Mouse (Mus musculus) heart, embryonic 13.5 days (tissue): Measurements from ENCODE around the gene Wwc2. TPM values are rescaled to one million over a fixed set of nuclear protein-coding genes. Genes with fewer than 3 reads are reported as not detected.

Source experiments
- ATAC-seq: fragments of 200-750 bp; cut with Nextera tagmentation; 2 replicates; pipeline ENCODE4 v1.8.0; 2017; ENCODE audit warnings: moderate TSS enrichment; ENCODE audit not compliant: insufficient number of reproducible peaks, low FRiP score, low TSS enrichment; ENCODE audit errors: extremely low read depth
- H3K27ac ChIP-seq: fragments of 300-500 bp; sonication (generic); replicated peaks from 2 replicates; pipeline ENCODE4 v1.5.1; 2015; ENCODE audit warnings: moderate library complexity, mild to moderate bottlenecking, inconsistent platforms
- H3K27me3 ChIP-seq: fragments of 300-500 bp; sonication (generic); replicated peaks from 2 replicates; pipeline ENCODE4 v1.6.1; 2015; ENCODE audit warnings: mild to moderate bottlenecking, inconsistent platforms
- H3K36me3 ChIP-seq: fragments of 300-500 bp; sonication (generic); 2 replicates; pipeline ENCODE4 v1.6.1; 2015; ENCODE audit warnings: mild to moderate bottlenecking, inconsistent platforms
- H3K4me1 ChIP-seq: fragments of 300-500 bp; sonication (generic); 2 replicates; pipeline ENCODE4 v1.6.1; 2015; ENCODE audit warnings: inconsistent platforms
- H3K4me2 ChIP-seq: fragments of 300-500 bp; sonication (generic); 2 replicates; pipeline ENCODE4 v1.6.1; 2015; ENCODE audit warnings: inconsistent platforms, mild to moderate bottlenecking, moderate library complexity
- H3K4me3 ChIP-seq: fragments of 300-500 bp; sonication (generic); 2 replicates; pipeline ENCODE4 v1.5.1; 2015; ENCODE audit warnings: moderate library complexity, mild to moderate bottlenecking, inconsistent platforms
- H3K9ac ChIP-seq: fragments of 300-500 bp; sonication (generic); 2 replicates; pipeline ENCODE4 v1.6.1; 2015; ENCODE audit warnings: inconsistent platforms, mild to moderate bottlenecking, moderate library complexity
- H3K9me3 ChIP-seq: fragments of 300-500 bp; sonication (generic); 2 replicates; pipeline ENCODE4 v1.6.1; 2016; ENCODE audit warnings: inconsistent platforms
- WGBS: fragments of 180-500 bp; shearing (Covaris S2); methylation state at CpG from one replicate; pipeline ENCODE4 v1.1.7; 2015; ENCODE audit warnings: mixed read lengths; 5-methylcytosine and 5-hydroxymethylcytosine counted together
- polyA plus RNA-seq: library from polyadenylated mRNA; unstranded; fragments of >200 nt; fragmentation: Nextera tagmentation; extraction: Ambion mirVana; gene quantifications from 2 replicates; pipeline ENCODE4 v1.2.1, GENCODE M21; 2015

Wwc2 gene
- polyA plus RNA-seq, 1 experiment from 2014 or later, result 11.1 TPM

DNA sequence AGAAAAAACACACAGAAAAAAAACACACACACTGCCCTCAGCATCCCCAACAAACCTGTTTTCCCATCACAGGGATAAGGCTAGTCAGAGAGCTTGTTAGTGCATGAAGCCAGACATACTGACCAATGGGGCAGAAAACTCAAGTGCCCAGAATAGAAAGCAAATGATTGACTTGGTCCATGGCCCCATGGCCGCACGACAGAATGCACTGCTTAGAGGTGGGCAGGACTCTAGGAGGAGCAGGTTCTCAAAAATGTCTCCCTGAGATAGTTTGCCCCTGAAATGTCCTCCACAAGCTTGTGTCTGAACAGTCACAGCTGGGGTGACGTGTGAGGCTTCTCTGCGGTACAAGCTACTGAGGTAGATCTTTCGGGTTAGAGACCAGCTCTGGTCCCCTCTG is 20.1 kb downstream of the Wwc2 start:
- peaks cover 51% of the 10 kb centered on the region for H3K4me1 ChIP-seq
- peak overlapping the region; percentile 80 for H3K27ac ChIP-seq
- ATAC-seq, result no peak
- H3K36me3 ChIP-seq, result peaks cover 10% of the 10 kb centered on the region
- WGBS, result 35% methylated on average over 5 of the region's 5 CpGs
- H3K9ac ChIP-seq, result no peak overlapping the region
- H3K9me3 ChIP-seq, result no peaks in the 10 kb centered on the region
- 0 out of 2 replicates have a peak overlapping the region, but pooled peaks have one; percentile 9 for H3K4me2 ChIP-seq
- no peaks in the 10 kb centered on the region for H3K27me3 ChIP-seq
- H3K4me3 ChIP-seq, result no peak overlapping the region

DNA sequence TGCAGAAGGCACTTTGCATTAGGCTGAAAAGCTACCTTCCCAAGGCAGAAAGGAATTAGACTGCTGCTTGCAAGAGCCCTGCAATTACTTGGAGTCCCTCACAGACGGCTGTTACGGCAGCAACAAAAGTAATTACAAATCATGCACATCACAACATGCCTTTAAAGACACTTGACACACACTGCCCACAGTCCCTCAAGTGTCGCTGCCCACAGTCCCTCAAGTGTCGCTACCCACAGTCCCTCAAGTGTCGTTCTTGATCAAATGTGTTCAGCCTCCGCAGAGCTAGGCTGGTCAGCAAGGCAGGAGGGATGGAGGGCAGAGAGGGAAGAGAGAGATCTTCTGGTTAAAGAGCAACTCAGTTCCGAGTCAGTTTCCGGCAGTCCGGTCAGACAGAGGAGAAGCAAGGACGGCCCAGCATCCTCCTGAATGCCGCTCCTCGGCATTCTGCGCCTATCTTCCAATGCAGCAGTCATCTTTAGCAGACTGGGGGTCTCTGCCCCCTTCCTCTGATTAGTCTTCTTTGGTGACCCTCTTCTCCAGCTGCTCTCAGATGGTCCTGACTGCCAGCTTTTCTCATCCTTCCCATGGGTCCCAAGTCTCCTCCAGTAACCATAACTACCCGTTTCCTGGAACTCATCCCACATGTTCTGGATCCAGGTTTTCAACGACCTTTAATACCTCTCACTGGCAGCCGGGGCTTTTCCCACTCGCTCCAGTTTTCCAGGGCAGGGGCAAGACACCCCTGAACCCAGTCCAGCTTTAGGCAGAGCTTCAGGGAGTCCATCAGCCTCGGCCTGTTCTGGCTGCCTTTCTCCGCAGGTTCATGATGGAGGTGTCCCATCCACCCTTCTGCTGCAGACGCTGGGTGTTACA is 23.4 kb downstream of the Wwc2 start:
- peaks cover 7% of the 10 kb centered on the region for H3K36me3 ChIP-seq
- WGBS, result 64% methylated on average over 20 of the region's 20 CpGs
- H3K4me2 ChIP-seq, result 0 out of 2 replicates have a peak overlapping the region, but pooled peaks have one; percentile 5
- no peak overlapping the region for H3K27ac ChIP-seq
- no peak overlapping the region for H3K4me3 ChIP-seq
- no peaks in the 10 kb centered on the region for H3K9me3 ChIP-seq
- no peaks in the 10 kb centered on the region for H3K27me3 ChIP-seq
- H3K9ac ChIP-seq, result peak overlapping the region; percentile 47; the same call in 1 of the 2 replicates
- no peak for ATAC-seq
- H3K4me1 ChIP-seq, result peaks cover 61% of the 10 kb centered on the region

DNA sequence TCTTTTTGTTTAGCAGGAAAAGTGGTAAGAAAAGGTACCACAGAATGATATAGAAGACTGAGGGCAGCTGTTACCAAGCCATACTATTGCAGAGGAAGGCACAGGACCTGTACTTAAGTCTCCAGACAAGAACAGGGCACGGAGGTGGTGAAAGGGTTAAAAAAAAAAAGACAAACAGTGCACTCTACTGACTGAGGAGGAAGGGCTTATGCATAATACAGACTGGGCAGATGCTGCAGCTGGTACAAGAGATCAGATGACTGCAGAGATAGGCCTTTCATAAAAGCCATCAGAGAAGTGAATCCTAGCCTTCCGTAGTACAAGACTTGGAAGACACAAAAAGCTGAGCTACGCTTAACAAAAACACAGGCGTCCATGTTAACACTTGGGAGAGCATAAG is 28.2 kb downstream of the Wwc2 start:
- Histone ChIP-seq H3K27me3 (no peaks in the 10 kb centered on the region), H3K4me3 (no peak overlapping the region), H3K4me2 (peak overlapping the region; percentile 43), H3K27ac (no peak overlapping the region), H3K4me1 (peaks cover 56% of the 10 kb centered on the region), H3K36me3 (no peaks in the 10 kb centered on the region; the same call in none of the 2 replicates), H3K9ac (no peak overlapping the region), H3K9me3 (no peaks in the 10 kb centered on the region)
- ATAC-seq, result no peak
- WGBS, result 76% methylated on average over 4 of the region's 4 CpGs

DNA sequence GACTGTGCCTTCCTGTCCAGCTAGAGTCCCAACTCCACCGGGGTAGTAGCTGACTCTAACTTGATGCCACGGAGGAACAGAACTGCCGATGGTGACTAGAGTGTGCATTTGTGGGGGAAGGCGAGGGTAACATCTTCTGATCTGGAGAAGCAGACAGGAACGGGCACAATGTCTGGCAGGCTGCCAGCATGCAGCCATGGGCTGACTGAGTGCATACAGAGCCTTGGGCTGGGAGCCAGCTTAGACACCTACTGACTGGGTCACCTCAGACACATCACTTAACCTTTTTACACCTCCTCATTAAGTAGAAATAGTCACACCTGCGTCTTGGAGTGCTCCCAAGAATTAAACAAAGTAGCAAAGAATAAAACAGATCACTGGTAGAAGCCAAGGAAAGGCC is 28.7 kb downstream of the Wwc2 start:
- Histone ChIP-seq H3K4me3 (no peak overlapping the region), H3K9ac (peak overlapping the region; percentile 35; the same call in 1 of the 2 replicates), H3K4me1 (peaks cover 51% of the 10 kb centered on the region), H3K4me2 (peak overlapping the region; percentile 43), H3K27me3 (no peaks in the 10 kb centered on the region), H3K9me3 (no peaks in the 10 kb centered on the region), H3K36me3 (no peaks in the 10 kb centered on the region; the same call in none of the 2 replicates), H3K27ac (0 out of 2 replicates have a peak overlapping the region, but pooled peaks have one; percentile 42)
- no peak for ATAC-seq
- WGBS, result 21% methylated on average over 6 of the region's 6 CpGs

DNA sequence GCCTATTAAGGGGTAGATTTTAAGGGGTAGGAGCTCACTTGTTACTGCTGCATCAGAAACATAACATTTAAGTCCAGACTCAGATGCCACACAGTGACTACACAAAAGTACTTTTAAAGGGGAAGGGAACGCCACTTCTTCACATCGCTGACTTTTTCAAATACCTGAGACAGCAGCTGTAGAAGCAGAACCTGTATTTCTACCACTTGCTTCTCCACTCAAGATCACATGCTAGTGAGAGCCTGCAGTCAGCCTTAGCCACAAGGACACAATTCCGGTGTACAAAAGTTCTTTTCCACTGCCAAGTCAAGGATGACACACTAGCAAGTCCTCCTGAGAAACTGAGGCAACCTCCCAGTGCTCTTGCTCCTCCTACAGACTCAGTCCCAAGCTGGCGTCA is 33.2 kb downstream of the Wwc2 start:
- no peaks in the 10 kb centered on the region; the same call in 1 of the 2 replicates for H3K36me3 ChIP-seq
- no peak overlapping the region for H3K4me3 ChIP-seq
- 85% methylated on average over 4 of the region's 4 CpGs for WGBS
- H3K9me3 ChIP-seq, result no peaks in the 10 kb centered on the region
- peaks cover 26% of the 10 kb centered on the region for H3K4me1 ChIP-seq
- no peak overlapping the region for H3K9ac ChIP-seq
- no peak overlapping the region for H3K4me2 ChIP-seq
- no peaks in the 10 kb centered on the region for H3K27me3 ChIP-seq
- ATAC-seq, result no peak
- H3K27ac ChIP-seq, result no peak overlapping the region

DNA sequence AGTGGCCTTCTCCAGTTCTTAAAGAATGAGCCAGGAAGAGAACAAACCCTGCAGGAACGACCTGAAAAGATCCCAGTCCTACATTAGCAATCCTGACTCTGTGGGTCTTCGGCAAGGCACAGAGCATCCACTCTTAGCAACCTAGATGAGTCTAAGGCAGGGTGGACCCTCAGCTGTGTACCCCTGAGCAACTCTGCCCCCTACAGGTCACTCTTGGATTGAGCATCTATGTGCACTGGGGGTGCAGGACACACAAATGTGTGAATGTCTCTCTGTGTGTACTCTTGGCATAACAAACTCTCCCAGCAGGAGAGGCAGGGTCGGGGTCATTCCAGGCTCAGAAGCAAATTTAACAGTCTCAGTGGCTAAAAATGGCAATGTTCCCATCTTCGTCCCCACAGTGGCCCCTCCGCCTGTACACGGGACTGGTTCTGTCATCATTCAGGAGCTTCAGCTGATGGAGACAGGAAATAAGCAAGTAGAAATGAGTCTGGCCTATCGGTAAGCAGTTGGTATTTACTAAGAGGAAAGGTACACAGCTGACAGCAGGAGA is 39.3 kb downstream of the Wwc2 start:
- Histone ChIP-seq H3K9ac (peak overlapping the region; percentile 33; the same call in 1 of the 2 replicates), H3K4me1 (peaks cover 37% of the 10 kb centered on the region), H3K27me3 (no peaks in the 10 kb centered on the region), H3K4me3 (no peak overlapping the region), H3K4me2 (no peak overlapping the region), H3K9me3 (no peaks in the 10 kb centered on the region), H3K27ac (peak overlapping the region; percentile 54), H3K36me3 (no peaks in the 10 kb centered on the region)
- peak; percentile 14; the same call in 1 of the 2 replicates for ATAC-seq
- 32% methylated on average over 7 of the region's 7 CpGs for WGBS

DNA sequence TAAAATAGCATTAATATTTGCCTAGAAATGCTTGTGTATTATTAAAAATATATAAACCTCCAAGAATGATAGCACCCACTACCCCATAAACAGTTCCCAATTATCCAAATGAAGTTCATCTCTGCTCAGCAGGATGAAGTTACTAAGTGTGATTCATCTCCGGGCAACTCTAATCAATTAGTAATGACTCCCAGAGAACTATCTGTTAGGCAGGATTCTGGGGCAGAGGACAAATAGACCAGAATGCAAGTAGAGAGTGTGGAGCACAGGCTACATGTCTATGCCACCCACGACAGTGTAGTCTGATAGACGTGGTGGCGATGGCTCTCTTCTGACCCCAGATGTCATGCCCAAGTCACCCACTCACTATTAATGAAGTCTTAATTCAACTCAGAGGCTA is 41.9 kb downstream of the Wwc2 start:
- WGBS, result 75% methylated on average over 4 of the region's 4 CpGs

DNA sequence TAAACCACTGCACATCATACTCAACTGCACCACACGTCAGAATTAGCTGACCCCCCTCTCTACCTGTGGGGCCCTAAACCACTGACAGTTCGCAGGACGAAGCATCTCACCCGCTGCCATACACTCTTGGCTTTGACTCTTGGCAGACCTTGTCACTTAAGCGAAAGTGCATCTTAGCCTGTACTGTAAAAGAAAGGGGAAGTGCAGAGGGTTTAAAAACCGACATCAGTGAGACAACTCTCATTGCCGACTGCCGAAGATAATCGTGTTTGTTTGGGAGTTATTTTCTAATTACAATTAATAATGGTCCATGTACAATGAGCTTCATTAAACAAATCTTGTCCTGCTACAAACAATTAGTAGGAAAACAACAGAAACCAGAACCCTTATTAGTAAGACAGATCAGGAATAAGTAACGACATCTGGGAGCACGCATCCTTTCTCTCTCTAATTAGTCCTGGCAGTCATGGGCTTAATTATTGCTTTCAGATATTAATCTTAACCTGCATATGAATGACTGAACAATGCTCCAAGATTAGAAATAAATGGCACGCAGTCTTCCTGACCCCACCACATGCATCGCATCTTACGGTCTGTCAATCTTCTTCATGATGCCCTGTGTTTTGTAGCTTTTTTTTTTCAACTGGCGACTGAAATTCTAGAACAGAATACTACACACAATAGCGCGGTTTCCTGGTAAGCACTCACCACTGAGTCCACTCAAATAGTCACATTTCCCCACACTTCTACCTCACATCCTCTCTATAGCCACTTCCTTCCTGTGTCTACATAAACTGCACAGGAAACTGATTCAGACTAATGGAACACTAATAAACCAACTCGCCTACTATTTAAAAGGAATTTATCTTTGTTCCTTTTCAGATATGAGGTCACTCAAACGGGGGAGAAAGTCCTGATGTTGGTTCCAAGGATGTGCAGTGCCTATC is 42.8 kb downstream of the Wwc2 start:
- Histone ChIP-seq H3K27ac (peak overlapping the region; percentile 28; the same call in 1 of the 2 replicates), H3K9me3 (no peaks in the 10 kb centered on the region), H3K36me3 (0 out of 2 replicates have a peak, but pooled peaks cover 3% of the 10 kb centered on the region), H3K4me2 (0 out of 2 replicates have a peak overlapping the region, but pooled peaks have one; percentile 10), H3K4me1 (peaks cover 37% of the 10 kb centered on the region), H3K4me3 (no peak overlapping the region), H3K27me3 (no peaks in the 10 kb centered on the region), H3K9ac (no peak overlapping the region)
- 64% methylated on average over 19 of the region's 19 CpGs for WGBS
- ATAC-seq, result no peak

More for the DNA sequence above, 41.9 kb downstream of the Wwc2 start:
- no peak overlapping the region for H3K4me3 ChIP-seq
- H3K4me2 ChIP-seq, result no peak overlapping the region
- H3K27ac ChIP-seq, result no peak overlapping the region
- H3K9ac ChIP-seq, result no peak overlapping the region
- H3K36me3 ChIP-seq, result 0 out of 2 replicates have a peak, but pooled peaks cover 3% of the 10 kb centered on the region
- peaks cover 37% of the 10 kb centered on the region for H3K4me1 ChIP-seq
- no peak for ATAC-seq
- no peaks in the 10 kb centered on the region for H3K27me3 ChIP-seq
- H3K9me3 ChIP-seq, result no peaks in the 10 kb centered on the region

DNA sequence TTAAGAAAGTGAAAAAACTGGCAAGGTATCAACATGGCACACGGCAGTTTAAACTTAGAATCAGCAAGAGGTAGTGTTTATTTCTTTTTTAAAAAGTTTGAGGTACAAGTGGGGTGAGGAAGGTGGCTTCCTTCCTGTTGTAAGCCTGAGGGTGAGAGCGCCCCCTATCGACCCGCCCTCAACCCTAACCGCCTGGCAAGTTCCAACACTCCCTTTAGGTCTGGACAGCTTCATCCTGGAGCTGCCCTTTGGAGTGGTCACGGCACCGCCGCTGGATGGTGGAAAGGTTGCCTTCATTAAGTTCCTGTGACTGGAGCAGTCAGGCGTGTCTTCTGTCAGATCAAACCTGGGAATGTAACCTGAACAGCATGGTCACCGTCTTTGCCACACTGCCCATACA is 47.7 kb downstream of the Wwc2 start:
- Histone ChIP-seq H3K4me1 (peaks cover 34% of the 10 kb centered on the region), H3K9ac (no peak overlapping the region), H3K27me3 (no peaks in the 10 kb centered on the region), H3K9me3 (no peaks in the 10 kb centered on the region), H3K4me3 (no peak overlapping the region), H3K27ac (no peak overlapping the region), H3K36me3 (0 out of 2 replicates have a peak, but pooled peaks cover 3% of the 10 kb centered on the region), H3K4me2 (no peak overlapping the region)
- no peak for ATAC-seq
- WGBS, result 58% methylated on average over 10 of the region's 10 CpGs

DNA sequence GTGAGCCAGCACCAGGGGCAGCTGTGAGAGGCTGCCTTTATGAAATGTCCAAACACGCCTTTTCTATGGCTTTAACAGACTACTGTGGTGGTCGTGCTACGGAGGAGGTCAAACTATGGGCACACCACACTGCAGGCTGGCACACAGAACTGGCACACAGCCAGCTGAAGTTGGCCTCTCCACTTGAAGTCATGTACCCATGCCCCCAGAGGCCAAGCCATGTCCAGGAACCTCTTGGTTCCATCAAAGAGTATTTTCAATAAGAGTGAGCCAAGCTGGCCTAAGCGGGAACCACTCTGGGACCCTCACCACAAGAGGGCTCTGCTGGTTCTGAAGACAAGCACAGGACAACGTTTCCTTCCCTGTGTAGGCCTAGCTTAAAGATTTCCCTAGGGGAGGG is 49.7 kb downstream of the Wwc2 start:
- peaks cover 33% of the 10 kb centered on the region for H3K4me1 ChIP-seq
- 0 out of 2 replicates have a peak, but pooled peaks cover 3% of the 10 kb centered on the region for H3K36me3 ChIP-seq
- no peak for ATAC-seq
- H3K4me2 ChIP-seq, result no peak overlapping the region
- H3K27me3 ChIP-seq, result no peaks in the 10 kb centered on the region
- 0 out of 2 replicates have a peak overlapping the region, but pooled peaks have one; percentile 47 for H3K9ac ChIP-seq
- peak overlapping the region; percentile 76 for H3K27ac ChIP-seq
- no peak overlapping the region for H3K4me3 ChIP-seq
- no peaks in the 10 kb centered on the region for H3K9me3 ChIP-seq
- WGBS, result 47% methylated on average over 5 of the region's 5 CpGs
